Mouse (Mus musculus) retina, postnatal 1 day (tissue): ENCODE results near the gene Kctd4.
"Not testable (repeated sequence)": the region's sequence is repeated elsewhere in the genome, so short reads cannot be mapped to it uniquely, and the experiment has no call there.

Experiments used
- DNase-seq: peaks from one replicate; pipeline ENCODE4 v3.0.0-alpha.2; 2012

Kctd4 gene

DNA sequence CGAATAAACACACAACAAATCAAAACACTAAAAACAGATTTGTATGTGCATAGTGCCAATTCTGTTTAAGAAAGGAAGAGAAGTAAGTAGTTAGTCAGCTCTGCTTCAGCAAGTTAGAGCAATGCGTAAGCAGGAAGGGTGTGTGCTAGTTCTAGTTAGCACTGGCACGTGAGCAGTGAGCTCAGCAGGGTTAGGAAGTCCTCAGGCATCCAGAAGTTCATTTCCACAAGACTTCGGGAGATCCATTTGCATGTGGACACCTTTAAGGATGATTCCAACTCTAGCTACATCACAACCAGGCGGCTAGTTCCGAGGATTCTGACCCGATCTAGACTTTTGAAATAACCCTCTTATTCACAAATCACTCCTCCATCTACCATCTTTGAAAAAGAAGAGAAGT is at the start of gene Kctd4:
Gene Kctd4 (plus strand): TSS at position 244 of the 400 bp plus-strand sequence.
- no peak for DNase-seq

DNA sequence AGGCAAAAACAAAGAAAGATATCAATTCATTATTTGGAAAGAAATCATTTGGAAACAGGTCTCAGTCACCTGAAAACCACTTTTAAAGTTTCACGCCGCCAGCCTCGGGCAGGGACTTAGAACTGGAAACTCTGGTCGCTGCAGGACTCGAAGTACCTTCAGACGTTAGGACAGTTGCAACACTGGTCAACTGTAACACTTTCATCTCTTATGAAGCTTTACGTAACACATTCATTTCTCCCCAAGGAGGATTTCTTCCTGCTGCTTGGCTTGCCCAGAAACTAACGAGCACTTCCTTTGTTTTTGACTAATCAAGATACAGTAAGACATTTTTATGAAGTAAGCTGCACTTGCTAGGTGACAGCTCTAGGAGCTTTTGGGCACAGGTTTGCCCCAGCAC is 47.9 kb upstream of the Kctd4 start:
- no peak for DNase-seq

DNA sequence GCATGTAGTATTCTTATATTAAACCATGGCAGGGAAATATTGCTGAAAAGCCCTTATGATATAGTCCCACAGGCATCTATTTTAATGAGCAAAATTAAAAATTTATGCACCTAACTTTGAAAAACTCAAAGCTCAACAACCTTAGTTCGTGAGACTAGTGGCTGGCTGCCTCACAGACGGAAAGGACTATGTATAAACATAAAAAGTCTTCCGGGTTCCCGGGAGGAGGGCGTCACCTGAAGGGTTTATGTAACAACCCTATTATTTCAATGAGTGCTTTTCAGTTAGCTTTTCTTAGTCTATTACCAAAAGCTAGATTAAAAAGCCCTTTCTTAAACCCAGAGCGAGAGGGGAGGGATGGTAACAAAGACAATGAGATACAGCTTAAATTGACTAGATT is 42.8 kb upstream of the Kctd4 start:
- no peak for DNase-seq

DNA sequence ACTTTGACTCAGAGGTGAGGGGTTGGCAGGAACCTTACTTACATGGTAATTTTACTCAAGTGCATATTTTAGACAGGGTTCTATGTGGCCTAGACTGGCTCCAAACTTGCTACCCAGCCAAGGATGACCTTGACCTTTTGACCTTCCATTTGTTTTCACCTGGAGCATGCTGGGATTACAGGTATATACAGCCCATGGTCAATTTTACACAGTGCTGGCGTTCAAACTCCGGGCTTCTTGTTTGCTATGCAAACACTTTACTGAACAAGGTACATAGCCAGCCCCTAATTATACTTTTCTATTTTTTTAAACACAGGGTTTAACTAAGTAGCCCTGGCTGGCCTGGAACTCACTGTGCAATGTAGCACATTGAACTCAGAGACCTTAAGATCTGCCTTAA is 42.1 kb upstream of the Kctd4 start:
- no peak for DNase-seq

- no peak for DNase-seq
Measured at GRCm38 (mm10) chr14:75923314-75924052, 31.3 kb upstream of the Kctd4 start.

GRCm38 (mm10) chr14:75929713-75930112 is 25.1 kb upstream of the Kctd4 start:
- not testable (repeated sequence) for DNase-seq

DNA sequence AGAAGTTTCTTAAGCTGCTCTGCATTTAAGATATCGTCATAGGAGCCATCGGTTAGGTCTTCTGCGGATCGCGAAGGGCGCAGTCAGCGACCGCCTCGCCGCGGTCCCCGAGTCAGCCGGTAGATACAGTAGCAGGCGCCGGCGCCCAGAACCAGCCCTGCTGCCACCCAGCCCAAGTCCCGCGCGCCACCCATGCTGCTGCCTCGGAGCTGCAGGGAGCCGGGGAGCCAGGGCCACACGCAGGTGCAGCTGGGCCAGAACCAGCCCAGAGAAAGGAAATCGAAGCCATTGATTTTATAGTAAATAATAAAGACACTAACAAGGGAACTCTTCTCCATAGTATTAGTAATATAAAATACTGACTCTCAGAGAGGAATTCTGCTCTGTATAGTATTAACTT is 23.5 kb upstream of the Kctd4 start:
- no peak for DNase-seq

GRCm38 (mm10) chr14:75934359-75934758 is 20.4 kb upstream of the Kctd4 start:
- no peak for DNase-seq

DNA sequence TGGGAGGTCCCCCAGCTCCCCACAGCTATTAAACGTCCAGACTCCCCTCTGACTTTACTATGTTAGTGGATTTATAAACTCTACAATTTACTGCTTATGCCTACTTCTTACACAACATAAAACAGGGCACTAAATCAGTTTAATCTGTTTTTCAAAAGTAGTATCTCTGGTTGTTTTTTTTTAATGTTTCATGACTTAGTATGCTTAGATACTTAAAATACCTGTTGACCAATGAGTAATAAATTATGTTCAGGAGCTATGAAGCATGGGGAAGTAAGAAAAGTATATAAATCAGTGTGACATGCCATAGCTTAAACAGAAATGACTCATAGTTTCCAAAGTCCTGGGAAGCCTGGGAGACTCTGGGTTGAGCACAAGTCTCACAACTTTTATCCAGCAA is 17.1 kb upstream of the Kctd4 start:
- DNase-seq, result no peak

- no peak for DNase-seq
Measured at GRCm38 (mm10) chr14:75941500-75941899, 13.3 kb upstream of the Kctd4 start.

DNA sequence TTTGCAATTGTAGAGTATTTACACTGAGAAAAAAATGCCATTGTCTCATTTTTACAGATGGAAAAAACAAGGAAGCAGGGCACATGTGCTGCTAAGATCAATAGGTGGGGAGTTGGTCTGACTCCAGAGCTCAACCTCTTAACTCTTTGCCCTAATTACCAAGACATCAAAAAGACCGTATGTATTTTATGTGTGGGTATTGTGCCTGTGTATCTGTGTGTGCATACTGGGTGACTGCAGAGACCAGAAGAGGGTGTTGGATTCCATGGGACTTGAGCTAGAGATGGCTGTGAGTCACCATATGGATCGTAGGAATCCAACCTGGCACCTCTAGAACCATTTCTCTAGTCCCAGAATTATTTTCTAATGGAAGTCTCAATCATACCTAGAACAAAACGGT is 12.4 kb upstream of the Kctd4 start:
- DNase-seq, result no peak

- no peak for DNase-seq
Measured at GRCm38 (mm10) chr14:75947674-75948073, 7.1 kb upstream of the Kctd4 start.

DNA sequence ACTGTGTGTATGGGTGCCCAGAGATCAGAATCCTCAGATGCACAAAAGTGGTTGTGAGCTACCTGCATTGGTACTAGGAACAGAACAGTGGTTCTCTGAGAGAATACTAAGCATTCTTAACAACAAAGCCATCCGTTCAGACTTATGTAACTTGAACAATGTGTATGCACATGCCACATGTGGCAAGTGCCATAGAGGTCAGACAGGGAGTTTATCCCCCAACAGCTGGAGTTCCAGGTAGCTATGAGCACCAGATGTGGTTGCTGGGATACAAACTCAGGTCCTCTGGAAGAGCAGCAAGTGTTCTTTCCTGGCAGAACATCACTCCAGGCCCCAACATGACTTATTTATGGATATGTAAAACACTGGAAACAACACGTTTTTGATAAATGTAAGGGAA is 1.8 kb upstream of the Kctd4 start:
- DNase-seq, result no peak

DNA sequence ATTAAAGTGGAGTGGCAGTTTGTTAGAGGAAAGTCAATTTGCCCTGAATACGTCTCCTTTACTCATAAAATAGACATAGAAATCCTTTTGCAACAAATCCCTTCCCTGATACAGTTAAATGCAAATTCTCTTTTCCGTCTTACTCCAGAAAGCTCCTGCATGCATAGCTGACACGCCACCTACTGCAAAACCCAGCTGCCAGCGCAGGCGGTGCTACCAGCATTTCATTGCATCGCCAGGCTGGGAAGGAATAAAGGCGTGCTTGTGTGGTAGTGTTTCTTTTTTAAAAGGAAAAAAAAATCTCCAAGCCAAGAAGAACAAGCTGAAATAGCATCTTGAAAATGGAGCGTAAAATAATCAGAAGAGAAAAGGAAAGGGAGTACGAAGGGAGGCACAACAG is 7.4 kb downstream of the Kctd4 start:
- DNase-seq, result peak; percentile 6

DNA sequence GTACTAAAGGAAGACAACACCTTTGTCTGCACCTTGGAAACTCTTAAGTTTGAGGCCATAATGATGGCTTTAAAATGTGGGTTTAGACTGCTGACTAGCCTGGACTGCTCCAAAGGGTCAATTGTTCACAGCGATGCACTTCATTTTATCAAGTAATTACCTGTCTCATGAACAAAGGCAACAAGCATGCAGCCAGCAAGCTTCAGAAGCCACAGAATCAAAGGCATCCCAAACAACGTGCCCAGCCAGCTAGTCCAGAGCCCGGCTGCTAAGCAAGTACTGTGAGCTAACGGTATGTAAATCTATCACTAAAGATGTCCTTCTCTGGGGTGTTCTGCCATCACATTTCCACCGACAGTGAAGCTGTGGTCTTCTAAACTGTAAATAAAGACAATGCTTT is 8.4 kb downstream of the Kctd4 start:
- DNase-seq, result peak; percentile 6

GRCm38 (mm10) chr14:75964000-75964399 is 9.2 kb downstream of the Kctd4 start:
- DNase-seq, result no peak

DNA sequence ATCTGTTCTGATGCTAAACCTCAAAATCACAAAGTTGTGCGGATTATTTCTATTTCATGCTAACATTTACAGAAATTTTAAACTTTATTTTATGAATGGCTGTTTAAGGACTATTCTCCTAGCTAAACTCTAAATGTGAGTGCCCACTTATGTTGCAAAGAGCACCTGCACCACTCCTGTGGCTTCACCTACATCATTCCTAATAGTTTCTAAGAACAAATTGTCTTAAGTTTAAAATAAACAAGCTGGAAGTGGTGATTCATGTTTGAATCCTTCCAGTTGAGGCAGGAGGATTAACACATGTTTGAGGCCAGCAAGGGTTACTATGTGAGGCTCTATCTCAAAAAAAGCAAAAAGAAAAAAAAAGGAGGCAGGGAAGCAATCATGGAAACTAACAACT is 9.6 kb downstream of the Kctd4 start:
- DNase-seq, result no peak

DNA sequence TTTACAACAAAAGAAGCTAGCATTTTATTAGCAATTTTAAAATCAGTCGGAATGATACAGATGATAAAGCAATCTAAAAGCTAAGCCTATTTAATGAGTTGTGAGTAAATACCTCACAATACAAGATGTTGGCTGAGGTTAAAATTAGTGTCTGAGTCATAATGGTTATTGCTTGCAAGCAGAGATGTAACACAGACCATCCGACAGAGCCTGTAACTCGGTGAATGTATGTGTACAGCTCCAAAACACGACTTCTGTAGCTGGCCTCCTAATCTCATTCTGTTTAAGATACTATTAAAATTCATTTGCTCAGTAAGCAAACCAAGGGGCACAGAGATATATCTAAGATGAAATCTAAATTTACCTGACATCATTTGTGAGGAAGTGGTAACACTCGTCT is 12.5 kb downstream of the Kctd4 start:
- DNase-seq, result no peak

DNA sequence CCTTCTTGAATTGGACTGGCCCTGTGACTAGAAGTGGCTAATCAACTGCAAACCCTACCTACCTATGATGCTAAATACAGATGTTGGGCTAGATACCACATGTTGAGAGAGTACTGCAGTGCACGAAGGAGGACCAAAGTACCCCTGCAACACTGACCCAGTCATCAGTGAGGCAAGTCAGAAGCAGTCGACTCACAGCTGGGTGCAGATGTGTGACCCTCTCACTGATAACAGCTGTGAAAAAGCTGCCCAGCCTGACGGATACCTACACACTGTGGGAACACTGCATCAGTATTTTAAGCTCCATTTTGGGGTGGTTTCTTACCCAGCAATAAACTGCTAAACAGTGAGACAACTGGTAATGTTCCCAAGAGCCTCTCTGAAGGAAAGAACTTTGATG is 21.3 kb downstream of the Kctd4 start:
- DNase-seq, result no peak

DNA sequence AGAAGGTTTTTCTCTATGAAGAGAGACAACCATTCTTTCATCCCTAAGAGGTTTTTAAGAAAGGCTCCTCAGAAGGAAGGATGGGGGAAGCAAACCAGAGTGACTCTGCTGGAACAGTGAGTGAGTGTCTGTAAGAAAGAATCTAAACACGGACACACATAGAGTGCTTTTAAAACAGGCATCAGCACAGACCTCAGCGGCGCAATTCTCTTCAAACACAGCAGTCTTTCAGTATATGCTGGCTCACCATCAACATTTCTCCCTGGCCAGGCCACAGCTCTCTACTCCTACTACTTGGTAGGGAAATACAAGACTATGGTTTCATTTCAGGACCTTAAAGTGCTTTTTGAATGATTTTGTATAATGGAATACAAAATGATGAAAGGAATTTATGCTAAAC is 26.4 kb downstream of the Kctd4 start:
- no peak for DNase-seq

DNA sequence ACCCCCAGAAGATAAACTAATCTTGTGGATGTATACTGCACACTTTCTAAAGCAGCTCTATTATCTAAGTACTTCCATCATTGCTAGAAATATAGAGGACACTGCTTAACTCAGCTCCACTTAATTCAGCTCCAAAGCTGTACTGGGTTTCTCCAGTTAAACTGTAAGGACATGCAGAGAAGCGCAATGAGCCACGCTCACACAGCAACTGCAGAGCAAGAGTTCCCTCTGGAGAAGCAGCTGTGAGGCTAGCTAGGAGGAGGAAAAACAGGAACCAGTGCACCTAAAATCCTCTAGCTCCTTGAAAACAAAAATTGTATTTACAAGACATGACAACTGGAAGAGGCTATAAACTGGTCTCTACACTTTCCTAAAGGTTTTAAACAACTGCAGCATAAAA is 29.1 kb downstream of the Kctd4 start:
- DNase-seq, result no peak

GRCm38 (mm10) chr14:75985112-75985511 is 30.3 kb downstream of the Kctd4 start:
- DNase-seq, result no peak

GRCm38 (mm10) chr14:75986878-75987483 is 32.2 kb downstream of the Kctd4 start:
- DNase-seq, result no peak

- DNase-seq, result no peak
Measured at GRCm38 (mm10) chr14:75989168-75989567, 34.4 kb downstream of the Kctd4 start.

DNA sequence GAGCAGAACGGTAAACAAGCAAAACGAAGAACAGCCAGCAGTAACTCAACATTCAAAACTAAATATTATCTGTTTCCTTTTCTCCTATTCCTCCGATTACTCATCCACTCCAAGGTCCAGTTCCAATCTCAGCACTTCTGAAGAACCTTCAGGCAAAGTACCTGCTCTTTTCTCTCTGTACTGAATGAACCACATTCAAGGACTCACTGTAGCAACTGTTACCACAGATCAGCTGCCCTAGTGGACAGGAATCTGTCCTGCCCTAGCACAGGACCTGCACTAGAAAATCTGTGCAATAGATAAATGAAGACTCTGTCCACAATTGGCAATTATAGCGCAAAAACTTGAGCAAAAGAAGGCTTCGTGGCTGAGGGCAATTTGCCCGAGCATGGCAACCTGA is 36.1 kb downstream of the Kctd4 start:
- no peak for DNase-seq
